In genomic region chrX:106012559-106012958, GRCm38 (mm10) we compare ENCODE assay signal across 8 mouse cellular contexts. TPM values are rescaled to one million over a fixed set of nuclear protein-coding genes. Genes with fewer than 3 reads are reported as not detected.
DNase-seq lines count a peak whose midpoint lies in the region; ATAC-seq and TF ChIP-seq lines count a peak whose summit lies in the region.

No protein-coding gene starts in this region.

- peak overlapping the region; percentile 95 for H3K9ac ChIP-seq in ES-Bruce4 (ENCODE audit: low read depth, poor library complexity, severe bottlenecking)
- peak overlapping the region; percentile 56; the same call in 1 of the 2 replicates for H3K9ac ChIP-seq in heart, embryonic 16.5 days (ENCODE audit: low read length)
- no peak overlapping the region; the same call in 1 of the 2 replicates for H3K9ac ChIP-seq in midbrain, embryonic 11.5 days (ENCODE audit: low read length)

- H3K27ac ChIP-seq in heart, embryonic 10.5 days, result peak overlapping the region; percentile 84
- peak overlapping the region; percentile 78 for H3K27ac ChIP-seq in ES-Bruce4 (ENCODE audit: insufficient read depth, low read length)
- peak overlapping the region; percentile 88 for H3K27ac ChIP-seq in heart, embryonic 16.5 days (ENCODE audit: low read length)
- no peak overlapping the region; the same call in 1 of the 2 replicates for H3K27ac ChIP-seq in midbrain, embryonic 11.5 days (ENCODE audit: low read depth, low read length)

- TF ChIP-seq CTCF in ES-Bruce4 (IDR thresholded peaks at IDR 0.05; ENCODE audit: low read depth, low read length), result no peak

- H3K9me3 ChIP-seq in heart, embryonic 10.5 days, result no peaks in the 10 kb centered on the region
- H3K9me3 ChIP-seq in ES-Bruce4 (replicated peaks; ENCODE audit: control insufficient read depth, insufficient read depth, low read length, poor library complexity, severe bottlenecking), result no peaks in the 10 kb centered on the region
- no peaks in the 10 kb centered on the region for H3K9me3 ChIP-seq in heart, embryonic 16.5 days (replicated peaks; ENCODE audit: control insufficient read depth, low read length)
- no peaks in the 10 kb centered on the region for H3K9me3 ChIP-seq in midbrain, embryonic 11.5 days (ENCODE audit: control insufficient read depth, low read length)

- H3K4me1 ChIP-seq in heart, embryonic 10.5 days, result no peaks in the 10 kb centered on the region
- no peaks in the 10 kb centered on the region for H3K4me1 ChIP-seq in ES-Bruce4 (ENCODE audit: control insufficient read depth, insufficient read depth, low read length)
- H3K4me1 ChIP-seq in heart, embryonic 16.5 days (ENCODE audit: control insufficient read depth, insufficient read depth, low read length), result peaks cover 12% of the 10 kb centered on the region
- no peaks in the 10 kb centered on the region for H3K4me1 ChIP-seq in midbrain, embryonic 11.5 days (ENCODE audit: control insufficient read depth, insufficient read depth, low read length)

- H3K27me3 ChIP-seq in heart, embryonic 10.5 days (ENCODE audit: insufficient read depth, poor library complexity, severe bottlenecking), result no peaks in the 10 kb centered on the region; the same call in 1 of the 2 replicates
- no peaks in the 10 kb centered on the region for H3K27me3 ChIP-seq in ES-Bruce4 (ENCODE audit: control insufficient read depth, insufficient read depth, low read length, poor library complexity, severe bottlenecking)
- H3K27me3 ChIP-seq in heart, embryonic 16.5 days (ENCODE audit: control insufficient read depth, insufficient read depth, low read length), result no peaks in the 10 kb centered on the region
- H3K27me3 ChIP-seq in midbrain, embryonic 11.5 days (ENCODE audit: control insufficient read depth, insufficient read depth, low read length), result no peaks in the 10 kb centered on the region

- 70% methylated on average over 3 of the region's 3 CpGs for WGBS in heart, embryonic 10.5 days
- WGBS in heart, embryonic 16.5 days, result 72% methylated on average over 3 of the region's 3 CpGs
- 71% methylated on average over 3 of the region's 3 CpGs for WGBS in midbrain, embryonic 11.5 days

- ATAC-seq in heart, embryonic 16.5 days (replicated peaks; ENCODE audit: extremely low read depth, insufficient read depth, low FRiP score), result no peak
- ATAC-seq in midbrain, embryonic 11.5 days (ENCODE audit: low FRiP score), result no peak

- no peak for DNase-seq in heart, embryonic 10.5 days (ENCODE audit: low spot score)
- DNase-seq in heart, postnatal 36 days, result no peak
- DNase-seq in midbrain, embryonic 11.5 days (ENCODE audit: low spot score, missing footprints), result peak; percentile 85
- no peak for DNase-seq in natural killer cell, adult 2 months (ENCODE audit: low spot score in 2 of 2)
- DNase-seq in layer of hippocampus, adult 9-10 months (ENCODE audit: low spot score), result no peak
- no peak for DNase-seq in left cerebral cortex, postnatal 14 days (ENCODE audit: low spot score in 2 of 2)

- TF ChIP-seq EP300 in ES-Bruce4 (IDR thresholded peaks at IDR 0.05; ENCODE audit: insufficient read depth, low read depth, low read length), result no peak

- peak overlapping the region; percentile 44; the same call in 1 of the 2 replicates for H3K4me3 ChIP-seq in heart, embryonic 10.5 days
- peak overlapping the region; percentile 91 for H3K4me3 ChIP-seq in ES-Bruce4 (ENCODE audit: low read depth, low read length)
- H3K4me3 ChIP-seq in heart, embryonic 16.5 days (ENCODE audit: low read length), result peak overlapping the region; percentile 38
- no peak overlapping the region for H3K4me3 ChIP-seq in midbrain, embryonic 11.5 days (ENCODE audit: low read depth, low read length)

- intact Hi-C loops in heart, postnatal 36 days (cut with DNase I), result loop anchor here (5.0 to 10.0 kb wide), 2 partner anchors 135 to 948 kb away; no protein-coding TSS in a partner anchor
- intact Hi-C loops in left cerebral cortex, postnatal 14 days (cut with DNase I), result loop anchor here (10.0 kb wide), 1 partner anchor 888 kb away; the partner anchor contains the start of gene Magee1

- no peak for TF ChIP-seq POLR2A in ES-Bruce4 (IDR thresholded peaks at IDR 0.05; ENCODE audit: insufficient read depth, low read length)

- H3K4me2 ChIP-seq in heart, embryonic 16.5 days (ENCODE audit: low read depth, low read length), result peak overlapping the region; percentile 63
- peak overlapping the region; percentile 42 for H3K4me2 ChIP-seq in midbrain, embryonic 11.5 days

- peaks cover 2% of the 10 kb centered on the region; the same call in 1 of the 2 replicates for H3K36me3 ChIP-seq in heart, embryonic 10.5 days
- H3K36me3 ChIP-seq in ES-Bruce4 (ENCODE audit: control insufficient read depth, insufficient read depth, low read length, poor library complexity, severe bottlenecking), result peaks cover 6% of the 10 kb centered on the region
- H3K36me3 ChIP-seq in heart, embryonic 16.5 days (ENCODE audit: control insufficient read depth, insufficient read depth), result no peaks in the 10 kb centered on the region
- H3K36me3 ChIP-seq in midbrain, embryonic 11.5 days (ENCODE audit: control insufficient read depth, insufficient read depth, low read length), result no peaks in the 10 kb centered on the region

RNA-seq across cellular contexts. Expression of gene Magt1, which starts 0.9 kb away (rescaled TPM):
- 50.2 and 54.4 TPM in 2 replicates for polyA plus RNA-seq in heart, embryonic 10.5 days (2016; fragmentation: Nextera tagmentation; extraction: Ambion mirVana)
- 10 to 100 TPM; 38.7 to 54.0 TPM for total RNA-seq in heart, postnatal 36 days (2021)
- polyA plus RNA-seq in ES-Bruce4 (2011; ENCODE audit: insufficient read depth, insufficient read length, low read depth, missing spikeins), result 38.9 and 39.3 TPM in 2 replicates
- 43.5 and 46.5 TPM in 2 replicates for polyA plus RNA-seq in heart, embryonic 16.5 days (2015; fragmentation: Nextera tagmentation; extraction: Ambion mirVana)
- polyA plus RNA-seq in midbrain, embryonic 11.5 days (2014; fragmentation: Nextera tagmentation; extraction: Ambion mirVana), result 44.9 and 45.9 TPM in 2 replicates
- total RNA-seq in left cerebral cortex, postnatal 14 days (2021), result 10 to 100 TPM; 13.5 to 16.0 TPM

RNA-seq across cellular contexts. Expression of gene Cox7b, which starts 2.9 kb away (rescaled TPM):
- polyA plus RNA-seq in heart, embryonic 10.5 days (2016; fragmentation: Nextera tagmentation; extraction: Ambion mirVana), result 583 and 682 TPM in 2 replicates
- total RNA-seq in heart, postnatal 36 days (2021), result 1,000 to 10,000 TPM; 1,680 to 1,775 TPM
- 722 and 811 TPM in 2 replicates for polyA plus RNA-seq in ES-Bruce4 (2011; ENCODE audit: insufficient read depth, insufficient read length, low read depth, missing spikeins)
- 884 and 895 TPM in 2 replicates for polyA plus RNA-seq in heart, embryonic 16.5 days (2015; fragmentation: Nextera tagmentation; extraction: Ambion mirVana)
- polyA plus RNA-seq in midbrain, embryonic 11.5 days (2014; fragmentation: Nextera tagmentation; extraction: Ambion mirVana), result 319 TPM in 2 replicates
- 100 to 1,000 TPM; 373 to 414 TPM for total RNA-seq in left cerebral cortex, postnatal 14 days (2021)

RNA-seq across cellular contexts. Expression of gene Atp7a, which starts 14.5 kb away (rescaled TPM):
- 18.3 and 24.0 TPM in 2 replicates for polyA plus RNA-seq in heart, embryonic 10.5 days (2016; fragmentation: Nextera tagmentation; extraction: Ambion mirVana)
- total RNA-seq in heart, postnatal 36 days (2021), result 10 to 100 TPM in 1 of 2 experiments, 1 to 10 TPM in 1; 7.5 to 10.5 TPM
- polyA plus RNA-seq in ES-Bruce4 (2011; ENCODE audit: insufficient read depth, insufficient read length, low read depth, missing spikeins), result 19.8 and 24.0 TPM in 2 replicates
- polyA plus RNA-seq in heart, embryonic 16.5 days (2015; fragmentation: Nextera tagmentation; extraction: Ambion mirVana), result 10.3 and 12.1 TPM in 2 replicates
- polyA plus RNA-seq in midbrain, embryonic 11.5 days (2014; fragmentation: Nextera tagmentation; extraction: Ambion mirVana), result 25.4 and 28.8 TPM in 2 replicates
- total RNA-seq in left cerebral cortex, postnatal 14 days (2021), result 1 to 10 TPM; 7.1 to 9.3 TPM
